Mouse (Mus musculus): ENCODE data around the gene Tcf7l2.

DNA sequence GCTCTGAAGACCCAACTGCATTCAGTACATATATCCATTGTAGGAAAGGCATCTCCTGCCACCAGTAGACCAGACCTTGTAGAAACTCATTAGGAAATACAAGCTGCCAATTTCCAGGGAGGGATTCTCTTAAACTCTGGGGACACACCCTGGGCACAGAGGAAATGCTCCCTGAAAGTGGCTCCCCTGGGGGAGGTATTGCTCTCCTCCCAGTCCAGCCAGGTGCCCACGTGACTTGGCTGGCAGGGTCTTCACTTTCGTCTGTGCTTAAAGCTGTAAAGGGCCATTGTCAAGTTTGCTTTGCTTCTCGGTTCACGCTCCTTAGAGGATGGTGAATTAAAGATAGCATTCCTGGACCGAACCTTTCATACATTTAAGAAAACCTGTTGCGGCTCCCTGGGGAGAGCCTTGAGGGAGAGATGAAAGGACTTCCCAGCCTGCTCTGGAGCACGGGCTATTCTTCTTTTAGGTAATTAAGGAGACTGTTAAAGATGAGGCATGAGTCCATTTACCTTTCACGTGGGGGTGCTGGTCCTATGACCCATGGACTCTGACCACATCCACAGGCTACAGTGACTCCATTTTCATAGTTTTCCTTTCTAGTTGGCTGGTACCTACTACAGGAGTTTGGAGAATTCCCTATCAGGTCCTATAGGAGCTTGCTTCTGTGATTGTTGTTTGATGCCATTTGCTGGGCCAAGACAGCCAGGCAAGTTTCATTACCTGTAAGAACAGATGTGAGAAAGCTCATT is 52.8 kb downstream of the Tcf7l2 start:
- TF ChIP-seq GATA1 (IDR thresholded peaks at IDR 0.05; ENCODE audit: low read length) (no peak), TAL1 (IDR thresholded peaks at IDR 0.05; ENCODE audit: low read length) (no peak)
